Mouse (Mus musculus) bone marrow, adult 2 months (tissue): ENCODE data around the gene Dmrt1.

Experiments used
- CTCF ChIP-seq: fragments of 200-500 bp; IDR thresholded peaks from 2 replicates; pipeline ENCODE4 v1.5.1; 2011; ENCODE audit warnings: low read length, control low read depth; ENCODE audit not compliant: control insufficient read depth, insufficient read depth
- POLR2A ChIP-seq: fragments of 200-500 bp; IDR thresholded peaks from 2 replicates; pipeline ENCODE4 v1.6.1; 2011; ENCODE audit warnings: low read depth, mild to moderate bottlenecking, control low read depth, low read length, borderline replicate concordance; ENCODE audit not compliant: control insufficient read depth

DNA sequence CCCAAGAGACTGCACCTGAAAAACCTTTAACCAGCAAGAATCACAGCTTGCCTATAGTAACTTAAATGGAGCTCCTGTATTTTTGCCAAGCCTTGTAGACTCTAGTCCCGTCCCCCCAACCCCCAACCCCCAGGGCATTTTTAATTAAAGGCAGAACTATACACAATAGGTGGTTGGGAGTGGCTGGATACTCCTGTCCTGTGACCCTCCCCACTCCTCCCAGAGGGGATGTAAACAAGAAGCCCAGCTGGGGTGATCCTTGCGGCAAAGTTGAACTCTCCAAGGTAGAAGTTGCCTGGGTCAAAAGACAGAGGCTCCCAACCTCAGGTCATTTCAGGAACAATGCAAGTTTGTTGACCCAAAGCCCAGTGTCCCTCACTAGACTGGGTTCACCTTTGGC lies 16.9 kb upstream of the Dmrt1 start:
- no peak for TF ChIP-seq POLR2A
- no peak for TF ChIP-seq CTCF
